Mouse (Mus musculus): ENCODE measurements around the gene Lacc1. TPM values are rescaled to one million over a fixed set of nuclear protein-coding genes. Genes with fewer than 3 reads are reported as not detected.

The Lacc1 gene
- polyA plus RNA-seq, 1 experiment from 2014 or later: 3.8 TPM

Other genes with a start within 250 kb of the Lacc1 start
- 0.93 and 0.96 TPM in 2 replicates for gene Ccdc122, start 132 bp downstream of the Lacc1 start, polyA plus RNA-seq (2016; fragmentation: Nextera tagmentation; extraction: Ambion mirVana)
- gene Enox1, start 119.9 kb upstream of the Lacc1 start, polyA plus RNA-seq (2016; fragmentation: Nextera tagmentation; extraction: Ambion mirVana): 9.7 and 14.4 TPM in 2 replicates

All from midbrain, embryonic 10.5 days (tissue).